Mouse (Mus musculus) C2C12 (cell line): ENCODE data around the gene Cntnap2.

Source experiments
- CTCF ChIP-seq: IDR thresholded peaks from one replicate; pipeline ENCODE4 v1.5.1; 2011; ENCODE audit not compliant: control insufficient read depth, insufficient read depth, insufficient read length
- FOSL1 ChIP-seq: IDR thresholded peaks from one replicate; pipeline ENCODE4 v1.8.0; 2011; ENCODE audit warnings: mild to moderate bottlenecking, low read length; ENCODE audit not compliant: poor library complexity, insufficient read depth, severe bottlenecking
- MAX ChIP-seq: IDR thresholded peaks from one replicate; pipeline ENCODE4 v1.6.1; 2011; ENCODE audit warnings: mild to moderate bottlenecking, control low read depth
- MYOD1 ChIP-seq: IDR thresholded peaks from one replicate; pipeline ENCODE4 v1.6.1; 2011; ENCODE audit warnings: low read depth; ENCODE audit not compliant: control insufficient read depth, insufficient read length
- MYOG ChIP-seq: IDR thresholded peaks from one replicate; pipeline ENCODE4 v1.6.1; 2011; ENCODE audit not compliant: control insufficient read depth, insufficient read length; ENCODE audit errors: extremely low read depth
- USF1 ChIP-seq: IDR thresholded peaks from one replicate; pipeline ENCODE4 v1.6.1; 2011; ENCODE audit warnings: low read depth, mild to moderate bottlenecking, control low read depth, moderate library complexity

DNA sequence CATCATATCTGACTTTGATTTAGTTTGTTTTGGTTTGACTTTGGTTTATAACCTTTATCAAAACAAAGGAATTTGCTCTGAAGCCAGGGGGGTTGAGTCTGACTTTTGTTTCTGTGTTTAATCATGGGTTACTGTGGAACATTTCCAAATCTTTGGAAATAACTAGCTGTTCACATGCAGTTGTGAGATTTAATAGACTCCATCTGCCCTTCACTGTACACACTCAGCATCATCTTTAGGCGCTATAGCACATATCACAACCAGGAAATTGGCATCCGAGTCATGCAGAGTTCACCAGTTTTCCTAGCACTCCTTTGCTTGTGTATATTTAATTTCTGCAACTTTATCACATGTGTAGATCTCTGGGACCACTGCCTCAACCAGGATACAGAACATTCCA lies 2256.3 kb downstream of the Cntnap2 start:
- no peak for TF ChIP-seq CTCF
- TF ChIP-seq USF1 = no peak
- TF ChIP-seq MYOD1 = no peak
- no peak for TF ChIP-seq MAX
- no peak for TF ChIP-seq MYOG
- TF ChIP-seq FOSL1 = no peak
